Mouse (Mus musculus) NIH3T3 (cell line): Measurements from ENCODE around the gene Paqr9.

ENCODE experiments used
- DNase-seq: peaks from one replicate; pipeline ENCODE4 v3.0.0-alpha.2; 2012; ENCODE audit warnings: low read depth

Paqr9 gene

GRCm38 (mm10) chr9:95559059-95559935 is at the start of gene Paqr9:
Gene Paqr9, plus strand, starts transcription at chr9:95559657.
- no peak for DNase-seq

DNA sequence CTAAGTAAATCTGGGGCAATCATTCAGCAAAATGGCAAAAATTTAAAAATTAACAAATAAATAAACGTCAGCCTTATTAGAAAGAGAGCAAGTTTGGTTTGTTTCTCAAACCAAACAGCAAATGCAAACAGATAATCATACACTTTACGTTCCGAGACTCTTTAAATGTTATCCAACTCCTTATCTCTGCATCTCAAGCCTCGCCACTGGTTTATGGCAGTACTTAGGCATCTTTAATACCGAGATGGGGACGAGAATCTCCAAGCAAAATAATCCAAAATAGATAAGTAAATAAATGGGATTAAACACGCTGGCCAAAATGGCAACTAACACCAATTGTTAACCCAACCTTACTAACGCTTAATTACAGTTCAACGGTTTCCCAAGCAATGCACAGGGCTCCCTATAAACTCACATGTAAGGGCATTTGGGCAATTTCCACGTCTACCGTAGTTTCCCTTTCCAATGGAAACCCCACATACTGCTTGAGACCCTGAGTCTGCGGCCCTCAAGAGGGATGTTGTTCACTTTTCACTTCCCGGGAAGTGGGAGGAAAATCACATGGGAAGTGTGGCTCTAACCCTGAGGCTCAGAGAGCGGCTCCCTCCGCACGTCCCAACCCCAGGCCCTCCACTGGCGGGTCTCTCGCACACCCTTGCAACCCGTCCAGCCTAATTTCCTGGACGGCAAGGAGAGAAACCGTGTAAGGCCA is 48.6 kb upstream of the Paqr9 start:
- DNase-seq = peak; percentile 4

- peak; percentile 97 for DNase-seq
These were observed 47.8 kb upstream of the Paqr9 start, which contains the start of gene U2surp for GRCm38 (mm10) chr9:95511472-95512330. Gene U2surp, minus strand, starts transcription at chr9:95511996.

DNA sequence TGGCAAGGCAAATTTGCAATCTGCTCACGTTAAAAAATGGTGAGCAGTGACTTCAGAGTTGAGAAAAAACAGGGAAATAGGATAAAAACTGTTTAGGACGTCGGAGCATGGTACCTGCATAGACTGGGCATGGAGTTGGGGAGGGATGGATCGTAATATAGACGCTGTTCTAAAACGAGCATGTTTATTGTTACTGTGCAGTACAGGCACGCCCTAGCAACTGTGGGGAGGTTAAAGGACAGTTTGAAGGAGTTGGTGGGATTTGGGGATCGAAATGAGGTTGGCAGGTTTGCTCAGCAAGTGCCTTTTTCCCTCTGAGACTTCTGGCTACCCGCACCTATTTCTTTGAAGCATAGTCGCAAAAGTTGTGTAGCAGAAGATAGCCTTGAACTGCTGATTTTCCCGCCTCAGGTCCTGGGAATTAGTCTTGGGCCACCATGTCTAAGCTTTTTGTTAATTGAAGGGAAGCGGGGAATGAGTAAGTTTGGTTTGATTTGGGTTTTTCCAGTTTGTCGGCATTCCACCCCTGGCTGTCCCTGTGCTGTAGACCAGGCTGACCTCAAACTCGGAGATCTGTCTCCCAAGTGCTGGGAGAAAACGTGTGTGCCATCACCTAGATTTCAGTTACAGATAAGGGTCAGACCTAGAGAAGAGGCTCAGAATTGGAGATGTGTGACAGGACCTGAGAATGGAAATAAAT is 47.0 kb upstream of the Paqr9 start:
- DNase-seq = peak; percentile 3

DNA sequence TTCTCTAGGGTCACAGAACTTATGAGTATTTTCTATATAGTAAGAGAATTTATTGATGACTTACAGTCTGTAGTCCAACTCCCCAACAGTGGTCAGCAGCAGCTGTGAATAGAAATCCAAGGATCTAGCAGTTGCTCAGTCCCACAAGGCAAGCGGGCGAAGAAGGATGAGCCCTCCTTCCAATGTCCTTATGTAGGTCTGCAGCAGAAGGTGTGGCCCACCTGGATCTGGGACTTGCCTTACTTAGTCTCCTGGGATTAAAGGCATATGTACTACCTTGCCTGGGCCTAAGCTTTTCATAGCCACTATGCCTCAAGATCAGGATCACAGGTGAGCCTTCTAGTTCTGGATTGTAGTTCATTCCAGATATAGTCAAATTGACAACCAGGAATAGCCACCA is 45.7 kb upstream of the Paqr9 start:
- no peak for DNase-seq

DNA sequence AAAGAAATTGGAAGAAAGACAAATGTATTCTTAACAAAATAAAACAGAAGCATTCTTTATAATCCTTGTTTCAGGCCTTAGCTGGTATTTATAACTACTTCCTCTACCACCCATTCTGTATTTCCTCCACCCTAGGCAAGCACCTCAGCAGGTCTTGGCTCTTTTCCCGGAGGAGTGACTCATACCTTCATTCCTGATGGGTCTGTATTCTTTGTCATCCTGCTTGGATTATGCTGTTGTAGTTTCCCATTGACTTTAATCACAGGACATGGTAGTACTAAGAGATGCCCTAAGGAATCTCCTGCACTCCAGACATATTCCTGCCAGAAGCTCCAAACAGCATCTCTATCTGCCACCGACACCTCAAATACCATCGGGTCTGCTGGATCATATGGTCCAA is 45.1 kb upstream of the Paqr9 start:
- peak; percentile 78 for DNase-seq

DNA sequence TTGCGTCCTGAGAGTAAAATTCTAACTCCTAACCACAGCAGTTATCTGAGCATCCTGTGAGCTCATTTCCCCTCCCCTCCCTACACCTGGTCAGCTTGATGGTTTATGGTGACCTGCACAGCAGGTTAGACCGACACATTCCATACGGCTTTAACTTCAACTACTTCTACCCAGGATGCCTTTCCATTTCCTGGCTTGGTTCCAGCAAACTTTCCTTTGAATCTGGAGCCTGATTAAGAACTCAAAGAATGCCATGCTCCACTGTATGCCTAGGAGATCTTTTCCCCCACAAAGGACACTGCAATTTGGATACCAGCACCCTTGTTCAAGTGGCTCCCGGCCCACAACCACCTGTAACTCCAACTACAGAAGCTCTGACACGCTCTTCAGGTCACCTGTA is 38.9 kb upstream of the Paqr9 start:
- no peak for DNase-seq

DNA sequence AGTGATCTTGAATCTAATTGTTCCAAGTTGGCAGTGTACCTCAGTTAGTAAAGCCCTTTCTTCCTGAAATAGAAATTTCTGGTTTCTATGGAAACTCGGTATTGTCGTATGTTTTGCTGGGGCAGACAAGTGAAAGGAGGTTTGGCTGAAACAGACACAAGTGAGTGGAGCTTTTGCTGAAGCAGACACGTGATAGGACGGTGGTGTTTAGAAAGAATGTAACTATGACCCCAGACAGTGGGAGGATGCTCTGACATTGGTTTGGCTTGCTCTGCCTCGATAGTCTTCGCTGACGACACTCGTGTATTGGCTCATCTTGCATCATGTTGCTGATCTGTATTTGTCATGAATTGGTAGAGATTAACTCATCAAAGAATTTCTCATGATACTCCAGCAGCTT is 38.4 kb upstream of the Paqr9 start:
- DNase-seq = no peak

GRCm38 (mm10) chr9:95521566-95521965 is 37.9 kb upstream of the Paqr9 start:
- DNase-seq = no peak

GRCm38 (mm10) chr9:95522561-95522960 is 36.9 kb upstream of the Paqr9 start:
- no peak for DNase-seq

DNA sequence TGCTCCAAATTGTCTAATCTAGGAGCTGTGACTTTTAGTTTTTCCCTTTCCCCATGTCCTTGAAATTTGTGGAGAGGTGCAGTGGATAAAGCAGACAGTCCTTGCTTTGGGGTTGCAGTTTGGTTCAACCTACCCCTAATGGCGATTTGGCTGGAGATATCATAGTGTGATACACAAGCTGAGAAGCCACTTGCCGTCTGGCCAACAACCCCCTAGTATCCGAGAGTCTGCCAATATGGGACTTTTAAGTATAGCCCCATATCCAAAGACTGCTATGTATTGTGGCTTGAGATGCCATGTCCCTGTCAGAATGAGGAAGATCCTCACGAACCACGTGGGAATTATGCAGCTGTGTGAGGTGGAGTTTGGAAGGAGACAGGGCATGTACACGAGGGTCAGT is 34.1 kb upstream of the Paqr9 start:
- no peak for DNase-seq

GRCm38 (mm10) chr9:95525961-95526360 is 33.5 kb upstream of the Paqr9 start:
- DNase-seq = peak; percentile 28

DNA sequence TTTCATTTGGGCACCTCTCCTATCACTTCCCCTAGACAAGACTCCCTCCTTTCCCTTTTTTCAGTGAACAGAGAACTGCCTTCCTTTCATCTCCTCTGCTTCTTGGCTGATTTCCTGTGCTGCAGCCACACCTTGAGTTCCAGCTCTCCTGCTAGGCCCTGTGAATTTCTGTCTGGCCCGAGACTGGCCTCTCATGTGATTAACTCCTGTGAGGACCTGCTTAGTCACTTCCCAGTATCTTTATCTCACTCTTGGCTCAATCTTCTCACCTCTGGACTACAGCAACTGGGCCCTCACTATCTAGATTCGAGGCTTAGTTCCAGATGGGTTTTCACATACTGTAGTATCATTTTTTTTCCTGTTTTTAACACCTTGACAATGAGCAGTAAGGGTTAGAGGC is 31.8 kb upstream of the Paqr9 start:
- DNase-seq = no peak

DNA sequence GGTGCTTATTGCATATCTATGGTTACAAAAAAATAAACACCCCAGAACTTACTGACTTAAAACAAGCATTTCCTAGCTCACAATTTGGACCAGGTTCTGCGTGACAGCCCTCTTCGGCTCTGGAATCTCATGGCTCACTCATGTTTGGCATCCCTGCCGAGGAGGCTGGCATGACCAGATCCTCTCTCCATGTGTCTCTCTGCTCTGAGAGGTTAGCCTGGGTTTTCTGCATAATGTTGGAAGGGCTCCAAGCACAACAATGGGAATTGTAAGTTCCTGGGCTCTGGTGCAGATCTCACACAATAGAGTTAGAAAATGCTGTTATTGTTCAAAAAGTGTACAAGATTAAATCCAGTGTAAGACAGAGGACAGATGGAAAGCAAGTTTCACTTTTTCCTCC is 28.3 kb upstream of the Paqr9 start:
- peak; percentile 4 for DNase-seq

DNA sequence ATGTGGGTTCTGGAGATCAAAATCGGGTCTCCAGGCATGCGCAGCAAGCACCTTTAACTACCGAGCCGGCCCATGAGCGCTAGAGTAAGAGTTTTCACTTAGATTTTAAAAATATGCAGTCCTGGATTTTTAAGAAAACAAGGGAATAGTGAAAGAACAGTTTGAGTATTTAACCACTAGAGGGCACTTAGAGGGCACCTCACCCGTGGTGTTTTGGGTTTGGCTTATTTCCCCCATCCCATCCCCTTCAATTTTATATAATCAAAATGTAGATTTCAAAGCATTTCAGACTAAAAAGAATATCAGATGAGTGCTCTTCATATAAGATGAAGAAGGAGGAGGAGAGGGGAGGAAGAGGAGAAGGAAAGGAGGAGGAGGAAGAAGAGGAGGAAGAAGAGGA is 25.6 kb upstream of the Paqr9 start:
- DNase-seq = peak; percentile 48

GRCm38 (mm10) chr9:95539176-95539800 is 20.2 kb upstream of the Paqr9 start:
- no peak for DNase-seq

- peak; percentile 29 for DNase-seq
These were observed 19.0 kb upstream of the Paqr9 start for GRCm38 (mm10) chr9:95540487-95540886.

GRCm38 (mm10) chr9:95541208-95541607 is 18.2 kb upstream of the Paqr9 start:
- no peak for DNase-seq

DNA sequence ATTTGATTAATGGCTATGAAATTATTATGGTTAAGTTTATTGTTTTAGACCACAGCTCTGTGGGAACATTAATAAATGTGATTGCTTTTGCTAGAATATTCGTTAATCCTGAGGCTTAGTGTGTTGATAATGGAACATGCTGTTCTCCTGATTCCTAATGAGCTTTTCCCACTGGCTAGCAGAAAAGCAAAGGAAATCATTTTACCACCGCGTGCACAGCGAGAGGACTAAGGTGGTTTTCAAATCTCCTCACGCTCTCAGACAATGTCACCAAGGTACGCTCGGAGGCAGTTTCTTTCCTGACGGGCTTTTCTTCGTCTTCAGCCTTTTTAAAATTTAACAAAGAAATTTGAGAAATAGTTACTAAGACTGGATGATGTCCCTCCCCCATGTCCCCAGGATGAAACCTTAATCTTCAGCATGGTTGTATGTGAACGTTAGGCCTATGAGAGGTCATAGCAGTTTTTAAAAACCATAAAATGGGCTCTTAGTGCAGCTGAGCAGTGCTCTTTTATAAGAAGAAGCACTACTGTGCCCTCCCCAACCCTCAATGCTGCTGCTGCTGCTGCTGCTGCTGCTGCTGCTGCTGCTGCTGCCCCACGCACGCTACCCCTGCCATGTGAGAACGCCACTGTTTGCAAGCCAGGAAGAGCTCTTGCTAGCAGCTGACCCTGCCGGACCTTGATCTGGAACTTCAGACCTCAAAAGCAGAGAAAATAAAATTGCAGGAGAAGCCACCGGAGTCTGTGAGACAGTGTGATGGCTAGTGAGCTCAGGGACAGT is 17.6 kb upstream of the Paqr9 start:
- DNase-seq = no peak

DNA sequence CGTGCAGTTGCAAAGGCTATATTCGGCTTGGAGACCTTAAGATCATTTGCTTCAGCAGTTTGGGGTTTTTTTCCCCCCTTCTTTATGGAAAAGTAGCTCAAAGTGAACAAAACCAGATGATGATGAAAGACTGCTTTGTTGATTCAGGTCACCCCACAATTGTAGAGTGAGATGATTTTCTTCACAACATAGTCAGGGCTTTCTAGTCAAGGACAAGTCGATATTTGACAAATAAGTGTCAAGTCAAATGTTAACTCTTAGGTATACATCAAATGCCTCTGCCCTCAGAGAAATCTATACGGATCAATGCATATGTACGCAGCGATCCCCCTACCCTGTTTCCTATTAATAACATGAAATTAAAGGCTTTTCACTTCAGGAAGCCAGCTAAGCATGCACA is 17.0 kb upstream of the Paqr9 start:
- no peak for DNase-seq
